Comparison of ENCODE assay signal across 37 mouse cellular contexts in the genomic region with DNA sequence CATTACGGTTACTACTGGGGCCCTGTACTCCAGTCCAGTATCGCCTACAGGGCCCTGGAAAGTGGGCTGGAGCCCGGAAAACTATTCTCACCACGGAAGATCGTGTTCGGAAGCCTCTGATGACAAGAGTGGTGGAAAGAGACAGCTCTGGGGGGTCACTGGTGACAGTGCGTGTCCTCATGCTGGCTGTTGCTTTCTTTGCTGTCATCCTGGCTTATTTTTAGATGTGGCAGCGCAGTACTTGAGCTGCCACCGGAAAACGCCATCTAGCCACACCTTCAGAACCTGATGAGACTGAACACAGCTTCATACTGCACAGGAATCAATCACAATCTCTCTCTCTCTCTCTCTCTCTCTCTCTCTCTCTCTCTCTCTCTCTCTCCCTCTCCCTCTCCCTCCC. TPM values are rescaled to one million over a fixed set of nuclear protein-coding genes. Genes with fewer than 3 reads are reported as not detected.
DNase-seq lines count a peak whose midpoint lies in the region; ATAC-seq lines count a peak whose summit lies in the region.
"Had no signal": no experiment of that assay in that cellular context is flagged by ENCODE, and none has a peak within 500 bp of the region (broad histone marks: within the 10 kb centered on the region; RNA-seq: fewer than 3 reads in every experiment).

No protein-coding gene starts in this region.

- H3K4me1 ChIP-seq in heart, embryonic 10.5 days: peaks cover 31% of the 10 kb centered on the region
- peaks cover 22% of the 10 kb centered on the region for H3K4me1 ChIP-seq in heart, embryonic 15.5 days (replicated peaks)
- H3K4me1 ChIP-seq: embryonic facial prominence, embryonic 13.5 days; forebrain, embryonic 15.5 days; limb, embryonic 12.5 days; neural tube, embryonic 12.5 days had no signal

- no peaks in the 10 kb centered on the region for H3K27me3 ChIP-seq in heart, embryonic 10.5 days (ENCODE audit: insufficient read depth, poor library complexity, severe bottlenecking)
- no peaks in the 10 kb centered on the region for H3K27me3 ChIP-seq in heart, embryonic 15.5 days
- H3K27me3 ChIP-seq: embryonic facial prominence, embryonic 13.5 days; forebrain, embryonic 15.5 days; limb, embryonic 12.5 days; neural tube, embryonic 12.5 days; Patski had no signal

- DNase-seq in heart, adult 11 months: peak; percentile 95
- no peak for DNase-seq in heart, postnatal 25 days (ENCODE audit: low spot score)
- DNase-seq in heart, embryonic 10.5 days (ENCODE audit: low spot score): no peak
- peak; percentile 51 for DNase-seq in skeletal muscle tissue, adult 2 months (ENCODE audit: low read depth, low spot score)
- DNase-seq in urinary bladder, postnatal 36 days (ENCODE audit: low spot score in 2 of 2): no peak
- DNase-seq: adrenal gland, postnatal 14 days; cerebellum, adult 11 months; cerebellum, adult 9-11 months; gastrocnemius, postnatal 36 days; kidney, adult 9 months; kidney, postnatal 25 days; liver, postnatal 0 days; lung, postnatal 36 days; right cerebral cortex, postnatal 4 days; thymus, adult 2 months; thymus, postnatal 4 days had no signal

- peak; percentile 82; the same call in 1 of the 2 replicates for ATAC-seq in heart, embryonic 15.5 days (replicated peaks; ENCODE audit: insufficient number of reproducible peaks, insufficient read depth, low FRiP score, low read depth)
- no peak for ATAC-seq in frontal cortex, adult (ENCODE audit: low TSS enrichment)
- ATAC-seq: forebrain, embryonic 15.5 days; intestine, postnatal 0 days; liver, postnatal 0 days; midbrain, embryonic 16.5 days; Patski had no signal

- peak overlapping the region; percentile 87 for H3K27ac ChIP-seq in heart, embryonic 10.5 days
- H3K27ac ChIP-seq in heart, embryonic 15.5 days: peak overlapping the region; percentile 72
- H3K27ac ChIP-seq: embryonic facial prominence, embryonic 13.5 days; forebrain, embryonic 10.5 days; forebrain, embryonic 15.5 days; hindbrain, embryonic 14.5 days; left cerebral cortex, adult 2 months; limb, embryonic 12.5 days; neural tube, embryonic 12.5 days had no signal

- no peak overlapping the region for H3K9ac ChIP-seq in heart, embryonic 15.5 days
- H3K9ac ChIP-seq: embryonic facial prominence, embryonic 13.5 days; forebrain, embryonic 15.5 days; hindbrain, embryonic 14.5 days; limb, embryonic 12.5 days; liver, postnatal 0 days; neural tube, embryonic 12.5 days had no signal

- WGBS in heart, embryonic 10.5 days: 39% methylated on average over 10 of the region's 10 CpGs
- WGBS in heart, embryonic 15.5 days: 46% methylated on average over 10 of the region's 10 CpGs

- H3K4me2 ChIP-seq in heart, embryonic 15.5 days: peak overlapping the region; percentile 48
- H3K4me2 ChIP-seq: embryonic facial prominence, embryonic 13.5 days; forebrain, embryonic 15.5 days; hindbrain, embryonic 14.5 days; limb, embryonic 12.5 days; liver, embryonic 11.5 days; midbrain, embryonic 11.5 days; neural tube, embryonic 12.5 days had no signal

- H3K36me3 ChIP-seq in heart, embryonic 10.5 days: no peaks in the 10 kb centered on the region
- no peaks in the 10 kb centered on the region for H3K36me3 ChIP-seq in heart, embryonic 15.5 days
- H3K36me3 ChIP-seq: embryonic facial prominence, embryonic 13.5 days; forebrain, embryonic 10.5 days; forebrain, embryonic 15.5 days; limb, embryonic 12.5 days; neural tube, embryonic 12.5 days had no signal

- no peaks in the 10 kb centered on the region for H3K9me3 ChIP-seq in heart, embryonic 10.5 days
- H3K9me3 ChIP-seq in heart, embryonic 15.5 days (replicated peaks): no peaks in the 10 kb centered on the region
- H3K9me3 ChIP-seq: embryonic facial prominence, embryonic 13.5 days; forebrain, embryonic 10.5 days; forebrain, embryonic 15.5 days; limb, embryonic 12.5 days; neural tube, embryonic 12.5 days had no signal

- H3K4me3 ChIP-seq in heart, embryonic 10.5 days: peak overlapping the region; percentile 39
- peak overlapping the region; percentile 10; the same call in 1 of the 2 replicates for H3K4me3 ChIP-seq in heart, embryonic 15.5 days
- H3K4me3 ChIP-seq: embryonic facial prominence, embryonic 13.5 days; forebrain, embryonic 10.5 days; forebrain, embryonic 15.5 days; left cerebral cortex, adult 2 months; limb, embryonic 12.5 days; neural tube, embryonic 12.5 days had no signal

- intact Hi-C loops in heart, postnatal 25 days (cut with DNase I): no loop called here

RNA-seq across cellular contexts. Expression of gene Prkab2, which starts 6.4 kb away (rescaled TPM):
- total RNA-seq in heart, postnatal 25 days (2021): 10 to 100 TPM; 20.5 to 22.1 TPM
- polyA plus RNA-seq in heart, embryonic 10.5 days (2016; fragmentation: Nextera tagmentation; extraction: Ambion mirVana): 16.2 and 25.6 TPM in 2 replicates
- polyA plus RNA-seq in heart, embryonic 15.5 days (2015; fragmentation: Nextera tagmentation; extraction: Ambion mirVana): 14.0 and 15.5 TPM in 2 replicates

RNA-seq across cellular contexts. Expression of gene Gm17651, which starts 22.9 kb away (rescaled TPM):
- not detected for total RNA-seq in heart, postnatal 25 days (2021)
- not detected in 2 replicates for polyA plus RNA-seq in heart, embryonic 10.5 days (2016; fragmentation: Nextera tagmentation; extraction: Ambion mirVana)
- polyA plus RNA-seq in heart, embryonic 15.5 days (2015; fragmentation: Nextera tagmentation; extraction: Ambion mirVana): not detected in 2 replicates
- total RNA-seq: adrenal gland, postnatal 14 days; gastrocnemius, postnatal 36 days; heart, postnatal 36 days; layer of hippocampus, adult 18-20 months; layer of hippocampus, postnatal 14 days; left cerebral cortex, adult 2 months; left cerebral cortex, postnatal 25 days; megakaryocyte, adult 5-6 weeks; MEL had no signal
- polyA plus RNA-seq: embryonic facial prominence, embryonic 13.5 days; forebrain, embryonic 10.5 days; forebrain, embryonic 15.5 days; hindbrain, embryonic 14.5 days; intestine, postnatal 0 days; limb, embryonic 12.5 days; liver, embryonic 11.5 days; liver, postnatal 0 days; lung, embryonic 16.5 days; midbrain, embryonic 11.5 days; midbrain, embryonic 16.5 days; neural tube, embryonic 12.5 days; Patski; thymus, adult 2 months had no signal

RNA-seq across cellular contexts. Expression of gene Fmo5, which starts 23.0 kb away (rescaled TPM):
- 10 to 100 TPM; 10.1 to 11.8 TPM for total RNA-seq in heart, postnatal 25 days (2021)
- polyA plus RNA-seq in heart, embryonic 10.5 days (2016; fragmentation: Nextera tagmentation; extraction: Ambion mirVana): 1.9 and 3.2 TPM in 2 replicates
- polyA plus RNA-seq in heart, embryonic 15.5 days (2015; fragmentation: Nextera tagmentation; extraction: Ambion mirVana): 4.1 and 5.5 TPM in 2 replicates

RNA-seq across cellular contexts. Expression of gene Chd1l, which starts 41.6 kb away (rescaled TPM):
- 10 to 100 TPM; 10.2 to 10.5 TPM for total RNA-seq in heart, postnatal 25 days (2021)
- polyA plus RNA-seq in heart, embryonic 10.5 days (2016; fragmentation: Nextera tagmentation; extraction: Ambion mirVana): 21.7 and 22.8 TPM in 2 replicates
- polyA plus RNA-seq in heart, embryonic 15.5 days (2015; fragmentation: Nextera tagmentation; extraction: Ambion mirVana): 12.8 and 13.6 TPM in 2 replicates

Comparison
In these comparisons a context has a peak if more than half of its experiments do, and no peak if none do; other contexts are left out.
1. DNase-seq: peak in heart, adult 11 months (single experiment) and skeletal muscle tissue, adult 2 months (single experiment); none in heart, postnatal 25 days (single experiment), heart, embryonic 10.5 days (single experiment) and urinary bladder, postnatal 36 days (0 of 2).